ENCODE assay signal across 8 mouse cellular contexts in genomic region chr1:165236321-165237298, GRCm38 (mm10). TPM values are rescaled to one million over a fixed set of nuclear protein-coding genes. Genes with fewer than 3 reads are reported as not detected.
DNase-seq lines count a peak whose midpoint lies in the region; ATAC-seq lines count a peak whose summit lies in the region.

Gene Tiprl, minus strand, starts transcription at chr1:165236996.

- peak; percentile 91 for DNase-seq in WW6 (ENCODE audit: low read depth, low spot score)
- peak; percentile 90 to 96 for DNase-seq in cerebellum, postnatal 4 days (ENCODE audit: low spot score in 2 of 2)
- DNase-seq in gastrocnemius, adult 18-20 months (ENCODE audit: low spot score), result peak; percentile 98
- peak; percentile 96 to 97 for DNase-seq in left cerebral cortex, adult 18-20 months (ENCODE audit: low spot score in 2 of 2)
- DNase-seq in right cerebral cortex, adult 18-20 months, result peak; percentile 98
- DNase-seq in urinary bladder, postnatal 10 days (ENCODE audit: low spot score), result peak; percentile 86

- H3K4me2 ChIP-seq in hindbrain, embryonic 16.5 days (ENCODE audit: low read length), result peak within 1 kb of the TSS; percentile 72

- H3K4me1 ChIP-seq in hindbrain, embryonic 16.5 days (ENCODE audit: control insufficient read depth, insufficient read depth, low read depth, low read length), result peaks cover 14% of the 10 kb centered on the region

- no peaks in the 10 kb centered on the region for H3K27me3 ChIP-seq in hindbrain, embryonic 16.5 days (replicated peaks; ENCODE audit: control insufficient read depth, insufficient read depth, low read length)

- H3K4me3 ChIP-seq in hindbrain, embryonic 16.5 days (ENCODE audit: low read length), result peak within 1 kb of the TSS; percentile 68
- H3K4me3 ChIP-seq in macrophage (ENCODE audit: inconsistent target), result peak within 1 kb of the TSS; percentile 86

- H3K9ac ChIP-seq in hindbrain, embryonic 16.5 days (ENCODE audit: low read depth, low read length), result peak within 1 kb of the TSS; percentile 80

- peaks cover 48% of the 10 kb centered on the region for H3K79me2 ChIP-seq in macrophage (ENCODE audit: inconsistent target)

- H3K9me3 ChIP-seq in hindbrain, embryonic 16.5 days (ENCODE audit: control insufficient read depth, low read length), result no peaks in the 10 kb centered on the region

- under 1% methylated on average over 76 of the region's 76 CpGs for WGBS in hindbrain, embryonic 16.5 days
- WGBS in macrophage (ENCODE audit: missing documents), result 2% methylated on average over 74 of the region's 76 CpGs

- no peaks in the 10 kb centered on the region for H3K36me3 ChIP-seq in hindbrain, embryonic 16.5 days (ENCODE audit: control insufficient read depth, insufficient read depth, low read length)
- no peaks in the 10 kb centered on the region for H3K36me3 ChIP-seq in macrophage (ENCODE audit: inconsistent target)

- peak within 1 kb of the TSS; percentile 90 for H3K27ac ChIP-seq in hindbrain, embryonic 16.5 days (ENCODE audit: low read depth, low read length)
- H3K27ac ChIP-seq in macrophage, result peak within 1 kb of the TSS; percentile 39

- ATAC-seq in hindbrain, embryonic 16.5 days, result peak; percentile 99

RNA-seq across cellular contexts. Expression of gene Tiprl, which starts in this region (rescaled TPM):
- total RNA-seq in gastrocnemius, adult 18-20 months (2021), result 10 to 100 TPM; 17.1 to 20.7 TPM
- 145 and 147 TPM in 2 replicates for polyA plus RNA-seq in hindbrain, embryonic 16.5 days (2015; fragmentation: Nextera tagmentation; extraction: Ambion mirVana)
- 10 to 100 TPM; 52.9 to 64.1 TPM for total RNA-seq in left cerebral cortex, adult 18-20 months (2021)
- total RNA-seq in macrophage (2018; cell fraction: chromatin; rRNA removed), result 10 to 100 TPM in 23 of 26 experiments, 1 to 10 TPM in 3; 6.2 to 45.4 (median 26.1) TPM
- total RNA-seq in macrophage (2018; cell fraction: cytosol; rRNA removed), result 10 to 100 TPM; 19.9 to 31.3 (median 26.6) TPM
- total RNA-seq in macrophage (2018; cell fraction: nucleus; rRNA removed), result 10 to 100 TPM in 23 of 26 experiments, 1 to 10 TPM in 3; 8.2 to 28.1 (median 16.0) TPM
- polyA plus RNA-seq in macrophage (2018), result 26.1 to 37.4 TPM (median 30.3 TPM) in 3 replicates

Comparison
In these comparisons a context has a peak if more than half of its experiments do, and no peak if none do; other contexts are left out.
1. Peak in every context shown above with its lines: DNase-seq, ATAC-seq, H3K4me3 ChIP-seq and H3K27ac ChIP-seq.